23 mouse cellular contexts compared by ENCODE assay signal in genomic region chr3:77369365-77369764, GRCm38 (mm10).
DNase-seq lines count a peak whose midpoint lies in the region; ATAC-seq lines count a peak whose summit lies in the region.
"Had no signal": no experiment of that assay in that cellular context is flagged by ENCODE, and none has a peak within 500 bp of the region (broad histone marks: within the 10 kb centered on the region; RNA-seq: fewer than 3 reads in every experiment).

No protein-coding gene starts in this region.

- H3K4me3 ChIP-seq in forebrain, embryonic 14.5 days (ENCODE audit: low read depth, low read length), result no peak overlapping the region
- no peak overlapping the region for H3K4me3 ChIP-seq in forebrain, embryonic 10.5 days
- no peak overlapping the region for H3K4me3 ChIP-seq in midbrain, embryonic 15.5 days
- H3K4me3 ChIP-seq in midbrain, embryonic 11.5 days (ENCODE audit: low read depth, low read length), result no peak overlapping the region
- H3K4me3 ChIP-seq: embryonic facial prominence, embryonic 10.5 days; embryonic facial prominence, embryonic 12.5 days; forebrain, embryonic 13.5 days had no signal

- no peak overlapping the region for H3K9ac ChIP-seq in forebrain, embryonic 14.5 days (ENCODE audit: low read length)
- no peak overlapping the region for H3K9ac ChIP-seq in midbrain, embryonic 15.5 days
- H3K9ac ChIP-seq in midbrain, embryonic 11.5 days (ENCODE audit: low read length), result no peak overlapping the region
- H3K9ac ChIP-seq: embryonic facial prominence, embryonic 12.5 days; forebrain, embryonic 13.5 days had no signal

- no peaks in the 10 kb centered on the region for H3K36me3 ChIP-seq in forebrain, embryonic 14.5 days (ENCODE audit: control insufficient read depth, insufficient read depth, low read length)
- H3K36me3 ChIP-seq in forebrain, embryonic 10.5 days (replicated peaks), result no peaks in the 10 kb centered on the region
- H3K36me3 ChIP-seq in midbrain, embryonic 15.5 days (replicated peaks), result no peaks in the 10 kb centered on the region
- no peaks in the 10 kb centered on the region for H3K36me3 ChIP-seq in midbrain, embryonic 11.5 days (ENCODE audit: control insufficient read depth, insufficient read depth, low read length)
- H3K36me3 ChIP-seq: embryonic facial prominence, embryonic 10.5 days; embryonic facial prominence, embryonic 12.5 days; G1E had no signal

- no peak for ATAC-seq in forebrain, embryonic 14.5 days
- ATAC-seq in midbrain, embryonic 15.5 days (replicated peaks), result 0 out of 2 replicates have a peak, but pooled peaks have one; percentile 54
- no peak for ATAC-seq in midbrain, embryonic 11.5 days (ENCODE audit: low FRiP score)
- no peak for ATAC-seq in erythroid progenitor cell, adult 5-6 weeks (replicated peaks; ENCODE audit: low FRiP score, poor library complexity, severe bottlenecking)
- ATAC-seq: activated CD4-positive, CD25-positive, alpha-beta regulatory T cell, adult 4 months; CD4-positive, CD25-positive, alpha-beta regulatory T cell, adult 4 months; forebrain, embryonic 13.5 days; forebrain, embryonic 16.5 days; Patski had no signal

- no peak overlapping the region for H3K4me2 ChIP-seq in forebrain, embryonic 14.5 days (ENCODE audit: low read length)
- no peak overlapping the region for H3K4me2 ChIP-seq in midbrain, embryonic 15.5 days
- no peak overlapping the region for H3K4me2 ChIP-seq in midbrain, embryonic 11.5 days
- H3K4me2 ChIP-seq: embryonic facial prominence, embryonic 12.5 days; forebrain, embryonic 13.5 days had no signal

- H3K27ac ChIP-seq in forebrain, embryonic 14.5 days (ENCODE audit: low read depth, low read length), result no peak overlapping the region
- H3K27ac ChIP-seq in forebrain, embryonic 10.5 days, result no peak overlapping the region
- H3K27ac ChIP-seq in midbrain, embryonic 15.5 days, result no peak overlapping the region
- no peak overlapping the region for H3K27ac ChIP-seq in midbrain, embryonic 11.5 days (ENCODE audit: low read depth, low read length)
- H3K27ac ChIP-seq: embryonic facial prominence, embryonic 10.5 days; embryonic facial prominence, embryonic 12.5 days; forebrain, embryonic 13.5 days had no signal

- peak; percentile 16 for DNase-seq in forebrain, embryonic 14.5 days (ENCODE audit: low spot score)
- no peak for DNase-seq in forebrain, embryonic 10.5 days (ENCODE audit: extremely low spot score, low spot score)
- DNase-seq in midbrain, embryonic 11.5 days (ENCODE audit: low spot score, missing footprints), result no peak
- DNase-seq in brain, adult 2 months (ENCODE audit: low read depth, low spot score), result peak; percentile 21
- DNase-seq: adrenal gland, adult 8-10 months; adrenal gland, postnatal 14 days; adrenal gland, postnatal 36 days; B cell, adult 2 months; cerebellum, adult 11-12 months; cerebellum, adult 2 months; cerebellum, adult 9-10 months; cerebellum, postnatal 25 days had no signal

- no peaks in the 10 kb centered on the region for H3K4me1 ChIP-seq in forebrain, embryonic 14.5 days (ENCODE audit: control insufficient read depth, insufficient read depth, low read length)
- H3K4me1 ChIP-seq in forebrain, embryonic 10.5 days, result no peaks in the 10 kb centered on the region
- H3K4me1 ChIP-seq in midbrain, embryonic 15.5 days, result no peaks in the 10 kb centered on the region
- no peaks in the 10 kb centered on the region for H3K4me1 ChIP-seq in midbrain, embryonic 11.5 days (ENCODE audit: control insufficient read depth, insufficient read depth, low read length)
- H3K4me1 ChIP-seq: embryonic facial prominence, embryonic 10.5 days; embryonic facial prominence, embryonic 12.5 days; forebrain, embryonic 13.5 days had no signal

- H3K27me3 ChIP-seq in forebrain, embryonic 14.5 days (replicated peaks; ENCODE audit: control insufficient read depth, insufficient read depth, low read length), result no peaks in the 10 kb centered on the region
- H3K27me3 ChIP-seq in forebrain, embryonic 10.5 days (ENCODE audit: poor library complexity, severe bottlenecking), result no peaks in the 10 kb centered on the region
- H3K27me3 ChIP-seq in midbrain, embryonic 15.5 days (replicated peaks), result no peaks in the 10 kb centered on the region
- no peaks in the 10 kb centered on the region for H3K27me3 ChIP-seq in midbrain, embryonic 11.5 days (ENCODE audit: control insufficient read depth, insufficient read depth, low read length)
- H3K27me3 ChIP-seq: CH12.LX; embryonic facial prominence, embryonic 12.5 days; forebrain, embryonic 13.5 days; Patski had no signal

- H3K9me3 ChIP-seq in forebrain, embryonic 14.5 days (replicated peaks; ENCODE audit: control insufficient read depth, low read length), result no peaks in the 10 kb centered on the region
- H3K9me3 ChIP-seq in forebrain, embryonic 10.5 days, result no peaks in the 10 kb centered on the region
- no peaks in the 10 kb centered on the region for H3K9me3 ChIP-seq in midbrain, embryonic 15.5 days
- H3K9me3 ChIP-seq in midbrain, embryonic 11.5 days (ENCODE audit: control insufficient read depth, low read length), result no peaks in the 10 kb centered on the region
- H3K9me3 ChIP-seq: embryonic facial prominence, embryonic 10.5 days; embryonic facial prominence, embryonic 12.5 days; forebrain, embryonic 13.5 days; G1E had no signal

- 72% methylated on average over 2 of the region's 2 CpGs for WGBS in forebrain, embryonic 14.5 days
- WGBS in forebrain, embryonic 10.5 days, result 91% methylated on average over 2 of the region's 2 CpGs
- WGBS in midbrain, embryonic 15.5 days, result 60% methylated on average over 2 of the region's 2 CpGs
- 82% methylated on average over 2 of the region's 2 CpGs for WGBS in midbrain, embryonic 11.5 days

Comparison
In these comparisons a context has a peak if more than half of its experiments do, and no peak if none do; other contexts are left out.
1. DNase-seq: peak in forebrain, embryonic 14.5 days (single experiment) and brain, adult 2 months (single experiment); none in forebrain, embryonic 10.5 days (single experiment) and midbrain, embryonic 11.5 days (single experiment).